Mouse (Mus musculus): ENCODE data around the gene C530008M17Rik.
"Not testable (repeated sequence)": the region's sequence is repeated elsewhere in the genome, so short reads cannot be mapped to it uniquely, and the experiment has no call there.

GRCm38 (mm10) chr5:76912522-76912921 is 256.2 kb downstream of the C530008M17Rik start:
- TF ChIP-seq POLR2A (IDR thresholded peaks at IDR 0.05; ENCODE audit: borderline replicate concordance, extremely low read depth, low read depth, low read length); CTCF (IDR thresholded peaks at IDR 0.05; ENCODE audit: insufficient read depth, low read length): not testable (repeated sequence)

Data from lung, adult 2 months (tissue).